Mouse (Mus musculus): ENCODE measurements around the gene Lipt1.

Lipt1 gene

GRCm38 (mm10) chr1:37899816-37900215, 28.3 kb downstream of the Lipt1 start:
- DNase-seq (ENCODE audit: low read depth, low spot score): no peak

- peak; percentile 82 for DNase-seq (ENCODE audit: low read depth, low spot score)
Observed at GRCm38 (mm10) chr1:37900288-37900687, 28.8 kb downstream of the Lipt1 start.

GRCm38 (mm10) chr1:37903178-37903577, 31.6 kb downstream of the Lipt1 start:
- DNase-seq (ENCODE audit: low read depth, low spot score): peak; percentile 71

GRCm38 (mm10) chr1:37912751-37913150, 41.2 kb downstream of the Lipt1 start:
- peak; percentile 69 for DNase-seq (ENCODE audit: low read depth, low spot score)

GRCm38 (mm10) chr1:37916393-37916792, 44.9 kb downstream of the Lipt1 start, which contains the start of gene Lyg2:
Gene Lyg2 (minus strand): TSS chr1:37916493.
- no peak for DNase-seq (ENCODE audit: low read depth, low spot score)

GRCm38 (mm10) chr1:37917666-37918065, 46.1 kb downstream of the Lipt1 start:
- no peak for DNase-seq (ENCODE audit: low read depth, low spot score)

GRCm38 (mm10) chr1:37918096-37918495, 46.6 kb downstream of the Lipt1 start:
- DNase-seq (ENCODE audit: low read depth, low spot score): no peak

- DNase-seq (ENCODE audit: low read depth, low spot score): no peak
Observed at GRCm38 (mm10) chr1:37922536-37922935, 51.0 kb downstream of the Lipt1 start.

Measured in ES-CJ7 (cell line).